Mouse (Mus musculus): ENCODE measurements around the gene Adcy5. TPM values are rescaled to one million over a fixed set of nuclear protein-coding genes. Genes with fewer than 3 reads are reported as not detected.

Adcy5 gene
- polyA plus RNA-seq, 1 experiment from 2014 or later = 3.0 TPM

- Histone ChIP-seq H3K9ac (ENCODE audit: low read length) (no peak overlapping the region), H3K4me3 (replicated peaks; ENCODE audit: low read length) (no peak overlapping the region), H3K4me1 (ENCODE audit: control insufficient read depth, insufficient read depth, low read length) (0 out of 2 replicates have a peak, but pooled peaks cover 3% of the 10 kb centered on the region), H3K27me3 (ENCODE audit: control insufficient read depth, insufficient read depth, low read length) (no peaks in the 10 kb centered on the region), H3K27ac (ENCODE audit: low read length) (no peak overlapping the region), H3K9me3 (replicated peaks; ENCODE audit: control insufficient read depth, low read length) (no peaks in the 10 kb centered on the region), H3K36me3 (ENCODE audit: control insufficient read depth, insufficient read depth, low read length) (no peaks in the 10 kb centered on the region), H3K4me2 (ENCODE audit: low read depth, low read length) (no peak overlapping the region)
- no peak for ATAC-seq (ENCODE audit: insufficient read depth, low FRiP score)
- 80% methylated on average over 6 of the region's 6 CpGs for WGBS
Measured at GRCm38 (mm10) chr16:35165361-35165760, 10.7 kb downstream of the Adcy5 start.

GRCm38 (mm10) chr16:35165788-35166187 lies 11.1 kb downstream of the Adcy5 start:
- WGBS = 66% methylated on average over 3 of the region's 3 CpGs

GRCm38 (mm10) chr16:35169431-35169830 lies 14.8 kb downstream of the Adcy5 start:
- H3K4me1 ChIP-seq (ENCODE audit: control insufficient read depth, insufficient read depth, low read length) = 0 out of 2 replicates have a peak, but pooled peaks cover under 1% of the 10 kb centered on the region
- no peak overlapping the region for H3K4me2 ChIP-seq (ENCODE audit: low read depth, low read length)
- no peak overlapping the region for H3K27ac ChIP-seq (ENCODE audit: low read length)
- H3K27me3 ChIP-seq (ENCODE audit: control insufficient read depth, insufficient read depth, low read length) = no peaks in the 10 kb centered on the region
- H3K4me3 ChIP-seq (replicated peaks; ENCODE audit: low read length) = no peak overlapping the region
- H3K9ac ChIP-seq (ENCODE audit: low read length) = no peak overlapping the region
- H3K9me3 ChIP-seq (replicated peaks; ENCODE audit: control insufficient read depth, low read length) = no peaks in the 10 kb centered on the region
- no peaks in the 10 kb centered on the region for H3K36me3 ChIP-seq (ENCODE audit: control insufficient read depth, insufficient read depth, low read length)
- ATAC-seq (ENCODE audit: insufficient read depth, low FRiP score) = no peak
- 71% methylated on average over 7 of the region's 7 CpGs for WGBS

More at GRCm38 (mm10) chr16:35165788-35166187, 11.1 kb downstream of the Adcy5 start:
- no peak for ATAC-seq (ENCODE audit: insufficient read depth, low FRiP score)
- H3K27me3 ChIP-seq (ENCODE audit: control insufficient read depth, insufficient read depth, low read length) = no peaks in the 10 kb centered on the region
- no peaks in the 10 kb centered on the region for H3K36me3 ChIP-seq (ENCODE audit: control insufficient read depth, insufficient read depth, low read length)
- H3K4me2 ChIP-seq (ENCODE audit: low read depth, low read length) = no peak overlapping the region
- H3K9ac ChIP-seq (ENCODE audit: low read length) = no peak overlapping the region
- H3K9me3 ChIP-seq (replicated peaks; ENCODE audit: control insufficient read depth, low read length) = no peaks in the 10 kb centered on the region
- no peak overlapping the region for H3K27ac ChIP-seq (ENCODE audit: low read length)
- H3K4me3 ChIP-seq (replicated peaks; ENCODE audit: low read length) = no peak overlapping the region
- 0 out of 2 replicates have a peak, but pooled peaks cover 3% of the 10 kb centered on the region for H3K4me1 ChIP-seq (ENCODE audit: control insufficient read depth, insufficient read depth, low read length)

GRCm38 (mm10) chr16:35172195-35172594 lies 17.5 kb downstream of the Adcy5 start:
- Histone ChIP-seq H3K9ac (ENCODE audit: low read length) (no peak overlapping the region), H3K36me3 (ENCODE audit: control insufficient read depth, insufficient read depth, low read length) (no peaks in the 10 kb centered on the region), H3K4me1 (ENCODE audit: control insufficient read depth, insufficient read depth, low read length) (no peaks in the 10 kb centered on the region), H3K4me3 (replicated peaks; ENCODE audit: low read length) (no peak overlapping the region), H3K27me3 (ENCODE audit: control insufficient read depth, insufficient read depth, low read length) (no peaks in the 10 kb centered on the region), H3K27ac (ENCODE audit: low read length) (no peak overlapping the region), H3K4me2 (ENCODE audit: low read depth, low read length) (no peak overlapping the region), H3K9me3 (replicated peaks; ENCODE audit: control insufficient read depth, low read length) (no peaks in the 10 kb centered on the region)
- ATAC-seq (ENCODE audit: insufficient read depth, low FRiP score) = no peak
- 86% methylated on average over 5 of the region's 5 CpGs for WGBS

- H3K27me3 ChIP-seq (ENCODE audit: control insufficient read depth, insufficient read depth, low read length) = no peaks in the 10 kb centered on the region
- peaks cover 12% of the 10 kb centered on the region for H3K4me1 ChIP-seq (ENCODE audit: control insufficient read depth, insufficient read depth, low read length)
- no peak overlapping the region for H3K4me2 ChIP-seq (ENCODE audit: low read depth, low read length)
- no peak overlapping the region for H3K4me3 ChIP-seq (replicated peaks; ENCODE audit: low read length)
- no peak overlapping the region for H3K27ac ChIP-seq (ENCODE audit: low read length)
- no peak overlapping the region for H3K9ac ChIP-seq (ENCODE audit: low read length)
- no peak for ATAC-seq (ENCODE audit: insufficient read depth, low FRiP score)
- no peaks in the 10 kb centered on the region for H3K9me3 ChIP-seq (replicated peaks; ENCODE audit: control insufficient read depth, low read length)
- WGBS = 65% methylated on average over 3 of the region's 3 CpGs
- H3K36me3 ChIP-seq (ENCODE audit: control insufficient read depth, insufficient read depth, low read length) = no peaks in the 10 kb centered on the region
Measured at GRCm38 (mm10) chr16:35178516-35178915, 23.8 kb downstream of the Adcy5 start.

GRCm38 (mm10) chr16:35179082-35179481 lies 24.4 kb downstream of the Adcy5 start:
- Histone ChIP-seq H3K4me1 (ENCODE audit: control insufficient read depth, insufficient read depth, low read length) (peaks cover 12% of the 10 kb centered on the region), H3K27ac (ENCODE audit: low read length) (no peak overlapping the region), H3K4me3 (replicated peaks; ENCODE audit: low read length) (no peak overlapping the region), H3K9ac (ENCODE audit: low read length) (no peak overlapping the region), H3K36me3 (ENCODE audit: control insufficient read depth, insufficient read depth, low read length) (no peaks in the 10 kb centered on the region), H3K9me3 (replicated peaks; ENCODE audit: control insufficient read depth, low read length) (no peaks in the 10 kb centered on the region), H3K27me3 (ENCODE audit: control insufficient read depth, insufficient read depth, low read length) (no peaks in the 10 kb centered on the region), H3K4me2 (ENCODE audit: low read depth, low read length) (no peak overlapping the region)
- ATAC-seq (ENCODE audit: insufficient read depth, low FRiP score) = peak; percentile 56; the same call in 1 of the 2 replicates
- WGBS = 39% methylated on average over 8 of the region's 8 CpGs

- no peak overlapping the region for H3K27ac ChIP-seq (ENCODE audit: low read length)
- WGBS = 73% methylated on average over 11 of the region's 11 CpGs
- peaks cover 12% of the 10 kb centered on the region for H3K4me1 ChIP-seq (ENCODE audit: control insufficient read depth, insufficient read depth, low read length)
- no peak for ATAC-seq (ENCODE audit: insufficient read depth, low FRiP score)
- no peaks in the 10 kb centered on the region for H3K36me3 ChIP-seq (ENCODE audit: control insufficient read depth, insufficient read depth, low read length)
- H3K9me3 ChIP-seq (replicated peaks; ENCODE audit: control insufficient read depth, low read length) = no peaks in the 10 kb centered on the region
- H3K27me3 ChIP-seq (ENCODE audit: control insufficient read depth, insufficient read depth, low read length) = no peaks in the 10 kb centered on the region
- H3K9ac ChIP-seq (ENCODE audit: low read length) = no peak overlapping the region
- H3K4me2 ChIP-seq (ENCODE audit: low read depth, low read length) = no peak overlapping the region
- no peak overlapping the region for H3K4me3 ChIP-seq (replicated peaks; ENCODE audit: low read length)
Measured at GRCm38 (mm10) chr16:35183161-35183560, 28.5 kb downstream of the Adcy5 start.

- WGBS = 87% methylated on average over 4 of the region's 4 CpGs
- Histone ChIP-seq H3K27me3 (ENCODE audit: control insufficient read depth, insufficient read depth, low read length) (no peaks in the 10 kb centered on the region), H3K9me3 (replicated peaks; ENCODE audit: control insufficient read depth, low read length) (no peaks in the 10 kb centered on the region), H3K27ac (ENCODE audit: low read length) (no peak overlapping the region), H3K9ac (ENCODE audit: low read length) (no peak overlapping the region), H3K4me2 (ENCODE audit: low read depth, low read length) (no peak overlapping the region), H3K36me3 (ENCODE audit: control insufficient read depth, insufficient read depth, low read length) (no peaks in the 10 kb centered on the region), H3K4me1 (ENCODE audit: control insufficient read depth, insufficient read depth, low read length) (peaks cover 23% of the 10 kb centered on the region), H3K4me3 (replicated peaks; ENCODE audit: low read length) (no peak overlapping the region)
- no peak for ATAC-seq (ENCODE audit: insufficient read depth, low FRiP score)
Measured at GRCm38 (mm10) chr16:35188111-35188510, 33.4 kb downstream of the Adcy5 start.

- no peaks in the 10 kb centered on the region for H3K36me3 ChIP-seq (ENCODE audit: control insufficient read depth, insufficient read depth, low read length)
- peaks cover 30% of the 10 kb centered on the region for H3K4me1 ChIP-seq (ENCODE audit: control insufficient read depth, insufficient read depth, low read length)
- H3K27ac ChIP-seq (ENCODE audit: low read length) = no peak overlapping the region; the same call in 1 of the 2 replicates
- peak overlapping the region; percentile 26; the same call in 1 of the 2 replicates for H3K9ac ChIP-seq (ENCODE audit: low read length)
- ATAC-seq (ENCODE audit: insufficient read depth, low FRiP score) = peak; percentile 35; the same call in 1 of the 2 replicates
- no peak overlapping the region for H3K4me3 ChIP-seq (replicated peaks; ENCODE audit: low read length)
- 41% methylated on average over 11 of the region's 11 CpGs for WGBS
- no peak overlapping the region for H3K4me2 ChIP-seq (ENCODE audit: low read depth, low read length)
- H3K27me3 ChIP-seq (ENCODE audit: control insufficient read depth, insufficient read depth, low read length) = no peaks in the 10 kb centered on the region
- H3K9me3 ChIP-seq (replicated peaks; ENCODE audit: control insufficient read depth, low read length) = no peaks in the 10 kb centered on the region
Measured at GRCm38 (mm10) chr16:35189420-35190141, 34.9 kb downstream of the Adcy5 start.
